Mouse (Mus musculus) liver, adult (tissue): Measurements from ENCODE around the gene Atf7.

Experiments
- GATA4 ChIP-seq: IDR thresholded peaks from 2 replicates; pipeline ENCODE4 v1.6.1; 2014; ENCODE audit warnings: mild to moderate bottlenecking, low read length; ENCODE audit not compliant: insufficient replicate concordance

Atf7 gene

DNA sequence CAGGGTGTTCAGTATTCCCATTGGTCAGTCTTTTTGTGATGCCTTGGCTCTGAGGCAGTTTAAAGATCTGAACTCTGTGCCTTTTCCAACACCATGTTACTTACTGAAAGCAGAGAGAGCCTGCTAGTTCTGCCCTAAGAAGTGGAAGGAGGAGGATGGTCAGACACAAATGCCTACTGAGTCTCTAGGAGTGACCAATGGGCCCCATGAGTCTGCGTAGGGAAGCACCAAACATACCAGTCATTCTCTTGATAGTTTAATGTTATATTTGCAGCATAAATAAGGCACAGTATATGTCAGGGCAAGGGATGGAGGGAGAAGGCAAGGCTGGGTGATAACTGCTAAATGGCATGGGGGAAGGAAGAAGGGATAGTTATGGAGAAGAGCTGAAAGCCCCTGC, 96.9 kb downstream of the Atf7 start:
- TF ChIP-seq GATA4 = no peak

DNA sequence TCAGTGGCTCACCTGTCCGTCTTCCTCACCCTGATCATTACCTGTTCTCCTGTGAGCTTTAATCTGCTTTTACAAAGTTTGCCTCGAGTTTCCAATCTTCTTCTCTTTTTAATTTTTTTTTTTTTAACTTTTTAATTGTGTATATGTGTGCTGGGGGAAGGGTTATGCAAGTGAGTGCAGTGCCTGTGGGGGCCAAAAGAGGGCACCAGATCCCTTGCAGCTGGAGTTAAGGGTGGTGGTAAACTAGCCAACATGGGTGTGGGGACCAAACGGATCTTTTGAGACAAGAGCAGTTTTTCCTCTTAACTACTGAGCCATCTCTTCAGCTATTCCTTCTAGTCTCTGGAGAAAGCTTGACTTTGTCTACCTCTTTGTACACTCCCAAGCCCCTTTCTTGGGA, 97.3 kb downstream of the Atf7 start:
- no peak for TF ChIP-seq GATA4

DNA sequence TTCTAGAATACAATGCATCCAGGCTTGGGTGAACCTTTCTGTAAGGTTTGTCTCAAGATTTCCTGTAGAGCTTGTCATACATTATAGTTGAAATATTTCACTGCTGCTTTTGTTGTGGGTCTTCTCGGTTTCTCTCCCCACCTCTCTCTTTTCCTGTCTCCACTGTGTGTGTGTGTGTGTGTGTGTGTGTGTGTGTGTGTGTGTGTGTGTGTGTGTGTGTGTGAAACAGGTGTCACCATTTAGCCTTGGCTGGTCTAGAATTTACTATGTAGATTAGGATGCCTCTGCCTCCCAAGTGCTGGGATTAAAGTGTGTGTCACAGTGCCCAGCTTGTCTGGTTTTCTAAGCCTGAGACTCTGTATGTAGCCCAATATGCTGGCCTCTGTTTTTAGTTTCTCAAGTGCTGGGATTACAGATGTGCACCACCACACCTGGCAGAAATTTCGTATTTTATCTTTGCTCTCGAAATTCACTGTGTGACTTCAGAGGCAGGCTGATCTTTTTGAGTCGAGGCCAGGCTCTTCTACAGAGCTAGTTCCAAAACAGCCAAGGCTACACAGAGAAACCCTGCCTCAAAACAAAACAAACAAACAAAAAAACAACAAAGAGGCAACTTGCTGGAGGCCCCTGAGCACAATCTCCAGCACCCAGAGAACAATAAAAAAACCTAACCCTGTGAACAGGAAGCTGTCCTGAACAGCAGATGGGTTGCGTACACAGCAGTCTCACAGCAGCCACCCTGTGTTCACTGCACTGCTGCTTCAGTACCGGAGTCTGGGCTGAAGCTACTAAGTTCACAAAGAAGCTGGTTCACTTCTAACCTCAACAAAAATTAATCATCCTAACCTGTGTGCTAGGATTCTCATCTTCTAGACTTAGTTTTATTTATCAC, 98.9 kb downstream of the Atf7 start:
- TF ChIP-seq GATA4 = no peak

DNA sequence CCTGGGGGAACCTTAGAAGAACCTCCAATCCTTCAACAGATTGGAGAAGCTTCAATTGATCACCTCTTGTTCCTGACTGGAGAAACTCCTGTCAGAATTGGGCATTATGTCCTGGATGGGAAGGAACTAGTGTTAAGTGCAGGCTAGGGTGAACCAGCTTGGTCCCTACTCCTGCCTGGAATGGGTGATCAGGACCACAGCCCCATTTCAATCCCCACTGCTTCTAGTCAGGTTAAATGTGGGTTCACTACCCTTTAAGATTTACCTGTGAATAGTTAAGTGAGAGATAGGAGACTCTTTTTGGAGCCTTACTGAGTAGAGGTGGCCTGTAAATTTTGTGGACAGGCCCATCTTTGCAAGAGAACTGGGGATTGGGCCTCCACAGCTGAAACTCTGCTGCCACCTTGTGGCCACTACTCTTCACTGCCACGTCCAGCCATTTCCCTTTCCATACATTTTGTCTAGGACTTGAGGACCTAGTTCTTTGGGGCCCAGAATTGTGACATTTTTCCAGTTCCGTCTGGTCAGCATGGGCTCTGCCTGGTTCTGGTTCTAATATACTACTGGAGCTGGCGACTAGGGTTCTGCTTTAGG, 100.3 kb downstream of the Atf7 start, which contains the start of gene Npff:
Npff (minus strand) TSS at position 51 of the 594 bp plus-strand sequence.
- no peak for TF ChIP-seq GATA4

DNA sequence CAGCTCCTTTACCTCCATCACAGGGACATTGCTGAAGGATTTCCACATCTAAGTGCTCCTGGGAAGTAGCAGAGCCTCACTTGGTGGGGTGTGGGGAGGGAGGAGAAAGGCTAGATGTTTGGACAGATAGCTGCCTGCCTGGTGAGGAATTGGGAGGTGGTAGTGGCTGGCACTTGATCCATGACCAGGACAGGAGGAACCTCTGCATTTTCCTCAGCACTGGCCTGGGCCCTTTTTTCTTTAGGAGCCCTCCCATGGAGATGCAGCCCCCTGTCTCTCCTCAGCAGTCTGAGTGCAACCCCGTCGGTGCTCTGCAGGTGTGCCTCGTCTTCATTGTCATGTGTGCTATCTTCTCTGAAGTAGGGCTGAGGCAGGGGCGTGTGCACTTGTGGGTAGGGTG, 103.8 kb downstream of the Atf7 start:
- TF ChIP-seq GATA4 = no peak

DNA sequence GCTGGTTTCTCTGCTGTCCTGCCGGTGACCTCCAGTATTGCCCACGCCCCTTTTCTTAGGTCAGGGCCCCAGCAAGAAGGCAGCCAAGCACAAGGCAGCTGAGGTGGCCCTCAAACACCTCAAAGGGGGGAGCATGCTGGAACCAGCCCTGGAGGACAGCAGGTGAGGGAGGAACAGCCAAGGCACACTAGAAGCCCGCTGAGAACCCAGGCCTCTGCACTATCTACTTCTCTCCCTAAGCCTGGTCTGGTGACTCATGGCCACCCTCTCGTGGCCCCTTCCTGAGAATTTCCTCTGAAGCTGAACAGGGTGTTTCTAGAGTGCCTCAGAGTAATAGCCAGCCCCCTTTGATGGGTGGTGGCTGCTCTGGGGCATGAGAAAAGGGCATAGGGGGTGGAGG, 104.8 kb downstream of the Atf7 start:
- no peak for TF ChIP-seq GATA4

DNA sequence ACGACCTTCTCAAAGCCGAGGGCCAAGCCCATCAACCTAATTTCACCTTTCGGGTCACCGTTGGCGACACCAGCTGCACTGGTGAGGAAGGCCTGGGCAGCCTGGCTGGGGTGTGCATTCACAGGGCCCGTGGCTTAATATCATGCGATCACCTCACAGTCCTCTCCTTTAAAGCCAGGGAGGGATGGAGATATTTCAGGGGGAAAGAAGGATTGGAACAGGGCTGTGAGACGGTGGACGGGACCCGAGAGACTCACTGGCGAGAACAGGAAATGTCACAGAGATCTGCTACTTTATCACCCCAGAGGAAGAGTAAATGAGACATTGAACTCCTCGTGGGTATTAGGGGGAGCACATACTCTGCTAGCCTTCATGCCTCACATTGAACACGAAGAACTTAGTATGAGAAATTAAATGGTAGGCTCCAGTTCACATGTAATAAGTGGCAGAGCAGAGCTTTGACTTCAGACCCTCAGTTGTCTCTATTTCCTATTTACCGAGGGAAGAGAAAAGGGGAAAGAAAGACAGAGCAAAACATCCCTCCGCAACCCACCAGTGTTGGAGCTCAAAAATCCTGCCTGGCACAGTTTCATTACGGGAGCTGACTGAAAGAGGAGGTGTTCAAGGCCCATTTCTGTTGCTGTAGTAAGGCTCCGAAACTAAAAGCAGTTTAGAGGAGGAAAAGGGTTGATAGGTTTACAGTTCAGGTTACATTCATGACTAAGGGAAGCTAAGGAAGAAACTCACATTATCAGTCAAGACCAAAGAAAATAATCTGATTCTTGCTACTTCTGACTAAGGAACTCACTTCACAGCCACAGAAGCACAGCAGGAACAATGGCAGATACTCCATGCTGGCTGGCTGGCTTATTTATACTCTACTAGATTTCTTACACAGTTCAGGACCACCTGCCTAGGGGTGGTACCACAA, 105.8 kb downstream of the Atf7 start:
- no peak for TF ChIP-seq GATA4

DNA sequence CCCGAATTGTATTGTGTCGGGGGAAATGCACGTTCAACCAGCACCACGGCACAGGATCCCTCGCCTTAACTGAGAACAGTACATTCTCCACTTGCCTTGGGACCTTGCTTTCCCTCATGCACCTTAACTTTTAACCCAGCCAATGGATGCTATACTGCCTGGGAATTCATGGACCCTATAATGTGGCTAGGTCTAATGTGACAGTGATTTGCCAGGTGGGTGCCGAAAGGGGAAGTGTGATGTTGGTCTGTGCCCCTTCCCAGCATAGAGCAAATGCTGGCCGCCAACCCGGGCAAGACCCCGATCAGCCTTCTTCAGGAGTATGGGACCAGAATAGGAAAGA, 106.4 kb downstream of the Atf7 start:
- TF ChIP-seq GATA4 = no peak

DNA sequence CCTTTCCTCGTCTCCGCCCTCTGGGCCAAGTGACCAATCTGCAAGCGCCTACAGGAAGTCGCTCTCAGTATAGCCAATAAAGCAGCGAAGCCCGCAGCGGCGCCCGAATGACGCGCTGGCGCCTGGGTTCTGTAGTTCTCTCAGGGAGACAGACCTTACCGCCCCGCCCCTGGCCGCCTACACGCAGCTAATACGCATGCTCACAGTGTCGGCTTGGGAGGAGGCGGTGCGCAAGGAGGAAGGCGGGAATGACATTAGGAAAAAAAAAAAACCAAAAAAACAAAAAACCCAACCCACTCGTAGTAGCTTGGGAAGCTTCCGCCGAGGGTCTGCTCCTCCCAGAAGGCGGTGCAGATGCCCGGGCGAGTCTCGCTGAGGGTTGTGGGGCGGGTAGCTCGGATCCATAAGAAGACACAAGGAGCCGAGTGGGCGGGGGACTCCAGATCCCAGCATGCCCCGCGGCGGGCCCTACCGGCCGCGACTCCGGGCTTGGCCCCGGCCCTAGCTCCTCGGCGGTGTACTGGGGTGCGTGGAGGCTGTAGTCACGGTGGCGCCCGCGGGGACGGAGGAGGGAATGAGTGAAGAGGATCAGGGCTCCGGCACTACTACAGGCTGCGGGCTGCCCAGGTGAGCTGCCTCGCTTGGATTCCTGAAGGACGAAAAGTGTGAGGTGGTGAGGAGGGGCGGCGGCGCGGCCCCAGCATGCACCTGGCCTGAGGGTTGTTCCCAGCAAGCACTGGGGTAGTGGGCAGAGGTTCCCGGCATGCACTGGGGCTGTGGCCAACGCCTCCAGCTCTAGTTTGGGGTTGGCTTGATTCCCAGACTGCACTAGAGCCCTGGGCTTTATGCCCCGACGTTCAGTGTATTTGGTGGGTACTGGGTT, 107.0 kb downstream of the Atf7 start, which contains the start of gene Tarbp2:
Tarbp2 (plus strand) TSS at position 217 of the 883 bp plus-strand sequence.
- TF ChIP-seq GATA4 = no peak

DNA sequence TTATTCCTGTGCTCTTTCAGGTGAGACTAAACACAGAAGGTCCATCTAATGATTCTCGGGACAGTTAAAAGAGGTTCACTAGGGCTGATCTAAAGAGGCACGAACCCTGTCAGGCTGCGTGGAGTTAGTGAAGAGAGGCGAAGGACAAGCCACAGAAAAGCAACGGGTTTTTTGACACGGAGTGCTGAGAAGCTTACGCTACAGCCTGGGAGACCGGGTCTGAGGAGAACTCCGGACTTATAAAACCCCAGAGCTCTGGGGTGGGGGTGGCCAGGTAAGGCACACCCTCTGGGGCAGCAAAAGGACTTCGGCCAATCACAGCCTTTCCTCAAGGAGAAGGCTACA, 107.7 kb downstream of the Atf7 start:
- TF ChIP-seq GATA4 = no peak

DNA sequence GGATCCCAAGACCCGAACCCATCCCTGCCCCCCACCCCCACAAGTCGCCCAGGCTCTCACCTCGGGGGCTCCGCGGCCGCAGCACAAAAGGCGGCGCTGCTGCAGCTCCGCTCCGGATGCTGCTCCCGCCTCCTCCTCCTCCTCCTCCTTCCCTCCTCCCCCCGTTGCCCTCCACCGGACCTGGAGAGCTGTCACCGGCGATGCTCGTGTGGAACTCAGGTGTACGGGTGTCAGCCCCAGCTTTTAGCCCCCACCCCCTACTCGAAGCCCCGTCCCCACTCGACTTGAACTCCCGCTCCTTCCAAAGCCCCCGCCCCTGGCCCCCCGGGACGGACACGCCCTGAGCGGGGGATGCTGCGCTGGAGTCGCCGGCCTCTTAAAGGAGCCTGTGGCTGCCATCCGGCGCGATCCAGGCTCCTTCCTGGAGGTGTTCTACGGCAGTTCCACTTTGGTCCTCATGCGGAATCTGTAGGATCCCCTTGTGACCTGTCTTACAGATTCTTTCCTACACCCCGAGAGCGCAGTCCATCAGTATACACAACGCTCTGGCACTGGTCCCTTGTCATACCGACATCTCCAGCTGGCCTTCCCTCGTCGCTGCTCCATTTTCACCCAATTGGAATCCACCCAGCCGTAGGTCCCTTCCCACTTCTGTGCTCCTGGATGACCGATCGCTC, 108.4 kb downstream of the Atf7 start, which contains the start of gene Map3k12:
Map3k12 (minus strand) TSS at position 337 of the 677 bp plus-strand sequence.
- TF ChIP-seq GATA4 = no peak

DNA sequence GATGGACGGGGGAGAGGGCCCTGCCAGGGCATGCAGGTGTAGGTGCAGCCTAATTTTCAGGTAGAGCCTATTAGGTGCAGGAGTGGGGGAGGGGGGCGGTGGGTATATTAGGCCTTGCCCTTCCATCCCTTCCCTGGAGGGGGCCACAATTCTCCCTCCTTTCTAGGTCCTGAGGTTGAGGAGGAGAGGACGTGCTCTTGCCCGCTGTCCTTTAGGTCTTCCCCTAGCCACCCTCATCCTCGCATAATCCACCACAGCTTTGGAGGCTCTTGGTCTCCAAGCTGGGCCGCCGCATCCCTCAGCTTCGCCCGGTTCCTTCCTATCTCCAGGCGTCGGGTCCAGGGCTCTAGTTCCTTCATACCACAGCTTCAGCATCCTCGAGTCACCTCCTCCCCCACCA, 109.0 kb downstream of the Atf7 start:
- TF ChIP-seq GATA4 = no peak

DNA sequence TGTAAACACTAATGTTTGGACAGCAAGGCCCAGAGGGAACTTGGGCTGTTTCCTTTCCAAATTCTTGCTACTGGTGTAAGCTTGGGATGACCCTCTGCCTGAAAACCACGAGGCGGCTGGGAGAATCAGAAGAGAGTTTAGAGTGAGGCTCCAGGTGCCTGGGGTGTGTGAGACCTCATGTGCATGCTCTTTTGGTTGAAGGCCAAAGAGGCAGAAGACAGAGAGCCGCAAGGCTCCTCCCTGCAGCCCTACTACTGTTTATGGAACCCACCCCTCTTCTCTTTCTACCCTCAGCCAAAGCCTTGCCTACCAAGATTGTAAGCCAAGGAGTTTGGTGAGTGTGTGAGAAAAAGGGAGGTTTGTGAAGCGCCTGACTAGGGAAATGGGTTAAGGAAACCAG, 109.5 kb downstream of the Atf7 start:
- no peak for TF ChIP-seq GATA4

DNA sequence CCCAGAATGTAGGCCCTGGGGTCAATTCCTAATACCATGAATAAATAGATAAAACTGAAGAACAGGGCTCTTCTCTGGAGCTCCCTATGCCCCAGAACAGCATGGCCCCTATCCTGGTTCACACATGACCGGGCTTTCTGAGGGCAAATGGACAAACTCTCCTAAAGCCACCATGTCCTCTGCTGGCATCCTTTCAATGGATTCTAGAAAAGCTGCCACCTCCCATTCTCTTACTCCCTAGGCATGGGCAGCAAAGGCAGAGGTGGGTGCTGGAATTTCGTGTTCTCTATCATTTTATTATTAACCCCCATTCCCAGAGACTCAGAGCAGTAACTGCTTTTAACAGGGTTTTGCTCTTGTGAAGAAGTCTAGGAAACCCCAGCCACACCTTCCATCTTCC, 110.0 kb downstream of the Atf7 start:
- no peak for TF ChIP-seq GATA4
